Mouse (Mus musculus) MEL (cell line): ENCODE data around the gene Meis3. TPM values are rescaled to one million over a fixed set of nuclear protein-coding genes. Genes with fewer than 3 reads are reported as not detected.

ENCODE experiments used
- DNase-seq: peaks from one replicate; pipeline ENCODE4 v3.0.0; 2011; ENCODE audit warnings: low read depth, low spot score
- H3K27ac ChIP-seq: 2 replicates; pipeline ENCODE4 v1.5.1; 2012; ENCODE audit warnings: low read depth, mild to moderate bottlenecking, control low read depth, low read length, moderate library complexity; ENCODE audit not compliant: control insufficient read depth
- H3K27me3 ChIP-seq, 2 experiments: fragments of 150-350 bp in 1 of 2; sonication (generic) in 1 of 2; 2 replicates each; pipeline ENCODE4 v1.6.1; 2012; ENCODE audit warnings: low read length in 2 of 2, mild to moderate bottlenecking in 2 of 2, improper control_type of control experiment in 1 of 2, moderate library complexity in 1 of 2; ENCODE audit not compliant: insufficient read depth in 2 of 2, control insufficient read depth in 1 of 2
- H3K36me3 ChIP-seq, 2 experiments: 2 replicates each; pipeline ENCODE4 v1.6.1; 2012 to 2014; ENCODE audit warnings: low read length in 2 of 2, improper control_type of control experiment in 1 of 2, inconsistent platforms in 1 of 2, mild to moderate bottlenecking in 1 of 2; ENCODE audit not compliant: insufficient read depth in 2 of 2, control insufficient read depth in 1 of 2
- H3K4me1 ChIP-seq, 2 experiments: fragments of 150-350 bp in 1 of 2; sonication (generic) in 1 of 2; 2 replicates each; pipeline ENCODE4 v1.6.1; 2012; ENCODE audit warnings: low read length in 2 of 2, improper control_type of control experiment in 1 of 2, mild to moderate bottlenecking in 1 of 2; ENCODE audit not compliant: insufficient read depth in 2 of 2, control insufficient read depth in 1 of 2
- H3K4me3 ChIP-seq, 2 experiments: fragments of 150-350 bp in 1 of 2; sonication (generic) in 1 of 2; 2 replicates each; pipeline ENCODE4 v1.5.1; 2012; ENCODE audit warnings: low read depth in 2 of 2, low read length in 2 of 2, mild to moderate bottlenecking in 2 of 2, moderate library complexity in 2 of 2, control low read depth in 1 of 2, improper control_type of control experiment in 1 of 2; ENCODE audit not compliant: control insufficient read depth in 1 of 2, insufficient read depth in 1 of 2
- H3K79me2 ChIP-seq: 2 replicates; pipeline ENCODE4 v1.6.1; 2012; ENCODE audit warnings: mild to moderate bottlenecking, low read length, moderate library complexity; ENCODE audit not compliant: control insufficient read depth, poor library complexity, insufficient read depth
- H3K9ac ChIP-seq: 2 replicates; pipeline ENCODE4 v1.6.1; 2012; ENCODE audit warnings: low read depth, mild to moderate bottlenecking, control low read depth, low read length, moderate library complexity; ENCODE audit not compliant: control insufficient read depth, poor library complexity, severe bottlenecking
- H3K9me3 ChIP-seq: fragments of 150-350 bp; sonication (generic); replicated peaks from 2 replicates; pipeline ENCODE4 v1.6.1; 2012; ENCODE audit warnings: mild to moderate bottlenecking, low read length, improper control_type of control experiment, moderate library complexity; ENCODE audit not compliant: insufficient read depth
- E2F4 ChIP-seq: IDR thresholded peaks from 2 replicates; pipeline ENCODE4 v1.6.1; 2011; ENCODE audit warnings: low read depth, low read length, improper control_type of control experiment, borderline replicate concordance
- EP300 ChIP-seq, 2 experiments: IDR thresholded peaks; 2 replicates each; pipeline ENCODE4 v1.6.1; 2011; ENCODE audit warnings: improper control_type of control experiment in 2 of 2, low read length in 2 of 2, low read depth in 1 of 2, mild to moderate bottlenecking in 1 of 2
- GABPA ChIP-seq: IDR thresholded peaks from 2 replicates; pipeline ENCODE4 v1.6.1; 2012; ENCODE audit warnings: low read depth, mild to moderate bottlenecking, inconsistent platforms, low read length, improper control_type of control experiment, moderate library complexity
- MAFK ChIP-seq: IDR thresholded peaks from 2 replicates; pipeline ENCODE4 v1.6.1; 2011; ENCODE audit warnings: low read depth, mild to moderate bottlenecking, low read length, improper control_type of control experiment, borderline replicate concordance
- MYB ChIP-seq: IDR thresholded peaks from 2 replicates; pipeline ENCODE4 v1.6.1; 2011; ENCODE audit warnings: mild to moderate bottlenecking, low read depth, low read length, improper control_type of control experiment
- NRF1 ChIP-seq: IDR thresholded peaks from 2 replicates; pipeline ENCODE4 v1.6.1; 2014; ENCODE audit warnings: low read depth, mild to moderate bottlenecking, inconsistent platforms, low read length, improper control_type of control experiment, moderate library complexity; ENCODE audit not compliant: poor library complexity, insufficient read depth, severe bottlenecking
- RCOR1 ChIP-seq: IDR thresholded peaks from 2 replicates; pipeline ENCODE4 v1.6.1; 2012; ENCODE audit warnings: low read depth, mild to moderate bottlenecking, inconsistent platforms, low read length, improper control_type of control experiment
- TBP ChIP-seq: IDR thresholded peaks from 2 replicates; pipeline ENCODE4 v1.8.0; 2011; ENCODE audit warnings: low read depth, low read length, improper control_type of control experiment
- USF1 ChIP-seq: IDR thresholded peaks from 2 replicates; pipeline ENCODE4 v1.6.1; 2014; ENCODE audit warnings: low read depth, mild to moderate bottlenecking, inconsistent platforms, low read length, improper control_type of control experiment, moderate library complexity
- USF2 ChIP-seq, 2 experiments: IDR thresholded peaks; 2 replicates each; pipeline ENCODE4 v1.6.1; 2011 to 2012; ENCODE audit warnings: improper control_type of control experiment in 2 of 2, low read length in 2 of 2, borderline replicate concordance in 1 of 2, inconsistent platforms in 1 of 2, low read depth in 1 of 2, mild to moderate bottlenecking in 1 of 2; ENCODE audit not compliant: insufficient read depth in 1 of 2
- ZMIZ1 ChIP-seq: IDR thresholded peaks from 2 replicates; pipeline ENCODE4 v1.6.1; 2012; ENCODE audit warnings: low read depth, mild to moderate bottlenecking, inconsistent platforms, low read length, improper control_type of control experiment, moderate library complexity
- polyA plus RNA-seq, 2 experiments: library from polyadenylated mRNA; stranded (reverse) in 1 of 2; unstranded in 1 of 2; fragments of >175 nt in 1 of 2; fragments of >200 nt in 1 of 2; gene quantifications; 2 replicates each; pipeline versions ENCODE4 v1.2.1 to v1.2.4; 2012; ENCODE audit warnings: low replicate concordance in 2 of 2, low read depth in 1 of 2; ENCODE audit not compliant: insufficient read length in 2 of 2, insufficient read depth in 1 of 2, missing spikeins in 1 of 2
- total RNA-seq: library from RNA; depleted of rRNA; stranded (reverse); fragments of 300-350 nt; gene quantifications from 2 replicates; pipeline ENCODE4 v1.2.3, GENCODE M21; 2012

Meis3 gene
- total and polyA plus RNA-seq, 3 experiments: 4.8 to 14.9 TPM; not detected in 1

DNA sequence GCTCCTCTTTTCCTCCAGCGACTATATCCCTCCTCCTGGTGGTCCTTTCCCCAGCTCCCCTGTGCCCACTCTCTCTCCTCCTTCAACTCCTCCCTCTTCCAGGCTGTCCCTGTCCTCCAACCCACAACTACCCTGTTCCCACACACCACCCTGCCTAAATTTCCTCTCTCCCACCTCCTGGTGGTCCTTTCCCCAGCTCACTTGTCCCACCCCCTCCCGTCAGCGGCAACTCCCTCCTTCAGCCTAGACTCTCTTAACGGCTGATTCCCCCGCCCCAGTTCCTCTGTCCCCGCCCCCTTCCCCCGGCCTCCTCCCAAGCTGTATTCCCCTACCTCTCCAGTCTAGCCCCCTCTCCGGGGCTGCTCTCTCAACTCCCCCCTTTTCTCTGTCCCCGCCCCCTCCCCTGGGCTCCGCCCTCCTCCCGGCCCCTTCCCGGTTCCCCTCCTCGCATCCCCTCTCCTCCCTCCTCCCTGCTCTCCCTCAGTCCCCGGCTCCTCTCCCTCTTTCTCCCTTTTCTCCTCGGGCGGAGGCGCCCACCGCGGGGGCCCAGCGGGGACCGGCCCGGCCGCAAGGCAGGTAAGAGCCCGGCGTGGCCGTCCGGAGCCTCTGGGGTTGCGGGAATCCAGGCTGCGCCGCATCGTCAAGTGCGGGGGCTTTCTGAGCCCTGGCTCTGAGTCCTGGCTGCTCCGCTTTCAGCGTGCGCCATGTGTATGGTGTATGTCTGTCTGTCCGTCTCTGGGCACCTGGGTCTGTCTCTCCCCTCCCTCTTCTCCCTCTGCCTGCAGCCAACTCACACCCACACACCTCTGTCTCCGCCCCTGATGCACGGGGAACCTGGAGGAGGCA, 44.8 kb upstream of the Meis3 start:
- H3K9ac ChIP-seq: no peak overlapping the region
- no peaks in the 10 kb centered on the region for H3K79me2 ChIP-seq
- no peak for DNase-seq
- TF ChIP-seq GABPA: no peak
- no peak for TF ChIP-seq ZMIZ1
- no peak for TF ChIP-seq EP300 (IDR thresholded peaks at IDR 0.05; ENCODE audit: low read depth in 1 of 2, low read length in 2 of 2)
- no peak for TF ChIP-seq RCOR1
- no peak for TF ChIP-seq E2F4
- no peak for TF ChIP-seq USF2 (IDR thresholded peaks at IDR 0.05; ENCODE audit: borderline replicate concordance in 1 of 2, insufficient read depth in 1 of 2, low read depth in 1 of 2, low read length in 2 of 2)
- no peaks in the 10 kb centered on the region for H3K36me3 ChIP-seq
- H3K9me3 ChIP-seq: no peaks in the 10 kb centered on the region
- H3K27ac ChIP-seq: no peak overlapping the region
- peak overlapping the region; percentile 22 to 30; a peak in 2 of 4 replicates for H3K4me3 ChIP-seq
- peaks cover 0 to 14% of the 10 kb centered on the region in 2 experiments; a peak in 2 of 4 replicates for H3K4me1 ChIP-seq
- no peaks in the 10 kb centered on the region for H3K27me3 ChIP-seq

DNA sequence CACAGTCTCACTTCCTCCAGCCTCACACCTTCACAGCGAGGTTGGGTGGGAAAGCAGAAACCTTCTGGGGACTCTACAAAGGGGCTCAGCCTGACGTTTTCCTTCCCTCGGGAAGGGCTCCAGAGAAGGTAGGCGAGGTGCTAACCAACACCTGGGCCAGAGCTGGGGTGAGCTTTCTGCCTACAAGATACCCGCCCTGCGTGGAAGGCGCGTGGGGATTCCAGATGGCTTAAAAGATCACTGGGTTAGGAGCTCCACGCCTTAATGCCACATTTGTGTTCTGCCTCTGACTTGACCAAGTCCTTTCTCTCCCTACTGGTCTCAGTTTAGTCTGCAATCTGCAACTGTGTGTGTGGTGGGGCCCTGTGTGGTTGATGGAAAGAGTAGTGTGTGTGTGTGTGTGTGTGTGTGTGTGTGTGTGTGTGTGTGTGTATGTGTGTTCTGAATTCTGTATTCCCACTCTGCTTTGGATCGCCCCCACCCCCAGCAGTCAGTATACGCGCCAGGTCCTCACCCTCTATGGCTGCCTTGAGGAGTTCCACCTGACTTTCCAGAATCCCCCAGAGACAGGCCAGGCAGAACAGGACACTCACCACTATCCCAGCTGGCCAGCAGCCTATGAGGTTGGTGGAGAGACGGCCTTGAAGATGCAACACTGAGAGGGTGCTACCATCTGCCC, 43.8 kb upstream of the Meis3 start:
- H3K36me3 ChIP-seq: no peaks in the 10 kb centered on the region
- no peaks in the 10 kb centered on the region for H3K79me2 ChIP-seq
- H3K4me1 ChIP-seq: peaks cover 0 to 14% of the 10 kb centered on the region in 2 experiments; a peak in 2 of 4 replicates
- no peak for DNase-seq
- no peak overlapping the region for H3K9ac ChIP-seq
- no peak for TF ChIP-seq GABPA
- H3K27me3 ChIP-seq: no peaks in the 10 kb centered on the region
- no peak overlapping the region for H3K4me3 ChIP-seq
- no peak overlapping the region for H3K27ac ChIP-seq
- no peaks in the 10 kb centered on the region for H3K9me3 ChIP-seq

DNA sequence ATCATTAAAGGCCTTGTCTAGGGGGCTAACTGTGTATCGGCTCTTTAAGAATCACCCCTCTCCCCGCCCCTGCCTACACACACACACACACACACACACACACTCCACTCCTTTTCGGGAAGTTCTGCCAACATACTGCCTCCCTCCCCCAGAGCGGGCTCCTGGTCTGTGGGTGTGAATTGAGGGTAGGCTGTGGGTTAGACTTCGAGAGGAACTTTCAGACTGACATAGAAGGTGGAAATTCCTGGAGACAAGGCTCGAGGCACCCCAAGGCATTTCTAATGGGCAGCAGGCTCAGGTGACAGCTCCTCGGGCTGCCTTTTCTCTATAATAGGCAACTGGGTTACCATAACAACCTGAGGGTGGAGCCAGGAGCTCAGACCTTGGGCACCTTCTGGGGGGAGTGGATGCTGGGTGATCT, 42.7 kb upstream of the Meis3 start:
- Histone ChIP-seq H3K36me3 (no peaks in the 10 kb centered on the region), H3K4me1 (peaks cover 0 to 14% of the 10 kb centered on the region in 2 experiments; a peak in 2 of 4 replicates), H3K79me2 (no peaks in the 10 kb centered on the region), H3K27ac (no peak overlapping the region), H3K27me3 (no peaks in the 10 kb centered on the region), H3K4me3 (no peak overlapping the region), H3K9me3 (no peaks in the 10 kb centered on the region), H3K9ac (no peak overlapping the region)
- TF ChIP-seq MAFK: no peak
- no peak for TF ChIP-seq USF1
- no peak for TF ChIP-seq TBP
- TF ChIP-seq NRF1: no peak
- TF ChIP-seq MYB: no peak
- peak; percentile 28 for DNase-seq
